Mouse (Mus musculus): ENCODE results near the gene AU015836. TPM values are rescaled to one million over a fixed set of nuclear protein-coding genes. Genes with fewer than 3 reads are reported as not detected.
"Not testable (repeated sequence)": the region's sequence is repeated elsewhere in the genome, so short reads cannot be mapped to it uniquely, and the experiment has no call there.

AU015836 gene
- total and polyA plus RNA-seq, 3 experiments: not detected

GRCm38 (mm10) chrX:93958502-93958901, 10.0 kb upstream of the AU015836 start:
- no peaks in the 10 kb centered on the region for H3K36me3 ChIP-seq (ENCODE audit: control insufficient read depth, insufficient read depth, low read length)
- TF ChIP-seq EP300 (IDR thresholded peaks at IDR 0.05; ENCODE audit: insufficient read depth, low read depth, low read length): no peak
- no peak for TF ChIP-seq CTCF (IDR thresholded peaks at IDR 0.05)
- no peak for TF ChIP-seq POLR2A (IDR thresholded peaks at IDR 0.05; ENCODE audit: insufficient read depth, low read depth, low read length)
- intact Hi-C loops (cut with DNase I): loop anchor here (5.0 kb wide), 1 partner anchor 74 kb away; no protein-coding TSS in a partner anchor

GRCm38 (mm10) chrX:93980341-93980740, 11.9 kb downstream of the AU015836 start:
- intact Hi-C loops (cut with DNase I): no loop called here
- WGBS: 88% methylated on average over 26 of the region's 26 CpGs

More at GRCm38 (mm10) chrX:93958502-93958901, 10.0 kb upstream of the AU015836 start:
- Histone ChIP-seq H3K27me3 (ENCODE audit: control insufficient read depth, insufficient read depth, low read length) (no peaks in the 10 kb centered on the region), H3K9ac (ENCODE audit: low read depth, low read length) (no peak overlapping the region), H3K4me3 (no peak overlapping the region), H3K4me1 (ENCODE audit: control insufficient read depth, insufficient read depth, low read length) (no peaks in the 10 kb centered on the region), H3K79me2 (replicated peaks; ENCODE audit: control insufficient read depth, insufficient read depth, low read length) (no peaks in the 10 kb centered on the region), H3K27ac (no peak overlapping the region)
- no peak for DNase-seq
- WGBS: 27% methylated on average over 3 of the region's 3 CpGs

GRCm38 (mm10) chrX:93982193-93982592, 13.7 kb downstream of the AU015836 start:
- WGBS: 70% methylated on average over 3 of the region's 3 CpGs
- intact Hi-C loops (cut with DNase I): no loop called here
- Histone ChIP-seq H3K9ac (ENCODE audit: low read depth, low read length) (no peak overlapping the region), H3K36me3 (ENCODE audit: control insufficient read depth, insufficient read depth, low read length) (no peaks in the 10 kb centered on the region), H3K79me2 (replicated peaks; ENCODE audit: control insufficient read depth, insufficient read depth, low read length) (no peaks in the 10 kb centered on the region), H3K27ac (no peak overlapping the region), H3K4me3 (no peak overlapping the region), H3K4me1 (ENCODE audit: control insufficient read depth, insufficient read depth, low read length) (no peaks in the 10 kb centered on the region), H3K27me3 (ENCODE audit: control insufficient read depth, insufficient read depth, low read length) (no peaks in the 10 kb centered on the region)
- no peak for TF ChIP-seq POLR2A (IDR thresholded peaks at IDR 0.05; ENCODE audit: insufficient read depth, low read depth, low read length)
- TF ChIP-seq EP300 (IDR thresholded peaks at IDR 0.05; ENCODE audit: insufficient read depth, low read depth, low read length): no peak
- TF ChIP-seq CTCF (IDR thresholded peaks at IDR 0.05): no peak
- no peak for DNase-seq

More at GRCm38 (mm10) chrX:93980341-93980740, 11.9 kb downstream of the AU015836 start:
- DNase-seq: no peak
- H3K36me3 ChIP-seq (ENCODE audit: control insufficient read depth, insufficient read depth, low read length): no peaks in the 10 kb centered on the region
- no peak overlapping the region for H3K27ac ChIP-seq
- H3K4me1 ChIP-seq (ENCODE audit: control insufficient read depth, insufficient read depth, low read length): no peaks in the 10 kb centered on the region
- TF ChIP-seq CTCF (IDR thresholded peaks at IDR 0.05) (no peak), EP300 (IDR thresholded peaks at IDR 0.05; ENCODE audit: insufficient read depth, low read depth, low read length) (no peak), POLR2A (IDR thresholded peaks at IDR 0.05; ENCODE audit: insufficient read depth, low read depth, low read length) (no peak)
- no peak overlapping the region for H3K4me3 ChIP-seq
- H3K27me3 ChIP-seq (ENCODE audit: control insufficient read depth, insufficient read depth, low read length): no peaks in the 10 kb centered on the region
- H3K9ac ChIP-seq (ENCODE audit: low read depth, low read length): no peak overlapping the region
- no peaks in the 10 kb centered on the region for H3K79me2 ChIP-seq (replicated peaks; ENCODE audit: control insufficient read depth, insufficient read depth, low read length)

- not testable (repeated sequence) for H3K4me1 ChIP-seq (ENCODE audit: control insufficient read depth, insufficient read depth, low read length); H3K79me2 ChIP-seq (replicated peaks; ENCODE audit: control insufficient read depth, insufficient read depth, low read length); H3K36me3 ChIP-seq (ENCODE audit: control insufficient read depth, insufficient read depth, low read length); H3K4me3 ChIP-seq; H3K9ac ChIP-seq (ENCODE audit: low read depth, low read length); DNase-seq; H3K27me3 ChIP-seq (ENCODE audit: control insufficient read depth, insufficient read depth, low read length); H3K27ac ChIP-seq
- WGBS: 60% methylated on average over 3 of the region's 3 CpGs
- intact Hi-C loops (cut with DNase I): loop anchor here (2.0 kb wide), 1 partner anchor 70 kb away; no protein-coding TSS in a partner anchor
Measured at GRCm38 (mm10) chrX:93985096-93985495, 16.6 kb downstream of the AU015836 start.

DNA sequence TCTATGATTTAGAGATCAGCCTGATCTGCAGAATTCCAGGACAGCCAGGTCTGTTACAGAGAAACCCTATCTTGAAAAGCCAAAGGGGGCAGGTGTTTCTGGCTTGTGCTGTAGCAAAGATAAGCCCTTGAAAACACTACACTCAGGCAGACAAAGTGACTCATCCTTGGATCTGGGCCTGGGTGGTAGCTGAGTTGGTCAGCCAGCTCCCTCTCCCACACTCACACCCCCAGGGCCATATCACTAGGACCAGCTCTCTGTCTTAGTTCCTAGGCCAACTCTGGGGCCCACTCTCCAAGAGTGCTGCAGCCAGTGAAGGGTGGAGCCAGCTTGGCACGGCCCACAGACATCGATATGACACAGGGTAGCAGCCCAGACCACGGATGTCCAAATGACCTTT, 38.5 kb downstream of the AU015836 start:
- Histone ChIP-seq H3K9ac (ENCODE audit: low read depth, low read length) (no peak overlapping the region), H3K27ac (no peak overlapping the region), H3K4me1 (ENCODE audit: control insufficient read depth, insufficient read depth, low read length) (no peaks in the 10 kb centered on the region), H3K4me3 (no peak overlapping the region), H3K27me3 (ENCODE audit: control insufficient read depth, insufficient read depth, low read length) (no peaks in the 10 kb centered on the region), H3K36me3 (ENCODE audit: control insufficient read depth, insufficient read depth, low read length) (no peaks in the 10 kb centered on the region), H3K79me2 (replicated peaks; ENCODE audit: control insufficient read depth, insufficient read depth, low read length) (no peaks in the 10 kb centered on the region)
- DNase-seq: no peak
- no peak for TF ChIP-seq CTCF (IDR thresholded peaks at IDR 0.05)
- no peak for TF ChIP-seq EP300 (IDR thresholded peaks at IDR 0.05; ENCODE audit: insufficient read depth, low read depth, low read length)
- no peak for TF ChIP-seq POLR2A (IDR thresholded peaks at IDR 0.05; ENCODE audit: insufficient read depth, low read depth, low read length)
- intact Hi-C loops (cut with DNase I): no loop called here
- WGBS: 64% methylated on average over 3 of the region's 3 CpGs

DNA sequence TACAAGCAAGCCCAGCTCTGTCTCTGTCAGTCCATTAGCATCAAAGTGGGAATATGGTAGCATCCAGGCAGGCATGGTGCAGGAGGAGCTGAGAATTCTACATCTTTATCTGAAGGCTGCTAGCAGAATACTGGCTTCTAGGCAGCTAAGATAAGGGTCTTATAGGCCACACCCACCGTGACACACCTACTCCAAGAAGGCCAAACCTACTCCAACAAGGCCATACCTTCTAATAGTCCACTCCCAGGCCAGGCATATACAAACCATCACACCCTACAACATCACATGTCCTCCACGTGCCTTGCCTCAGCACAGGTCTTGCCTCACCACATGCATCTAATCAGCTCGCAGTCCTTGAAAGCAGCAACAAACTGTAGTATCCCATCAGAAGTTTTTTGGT, 41.0 kb downstream of the AU015836 start:
- DNase-seq: no peak
- H3K4me1 ChIP-seq (ENCODE audit: control insufficient read depth, insufficient read depth, low read length): no peaks in the 10 kb centered on the region; the same call in 1 of the 2 replicates
- H3K9ac ChIP-seq (ENCODE audit: low read depth, low read length): no peak overlapping the region
- no peak overlapping the region for H3K27ac ChIP-seq
- H3K36me3 ChIP-seq (ENCODE audit: control insufficient read depth, insufficient read depth, low read length): no peaks in the 10 kb centered on the region
- H3K4me3 ChIP-seq: no peak overlapping the region
- intact Hi-C loops (cut with DNase I): no loop called here
- H3K27me3 ChIP-seq (ENCODE audit: control insufficient read depth, insufficient read depth, low read length): no peaks in the 10 kb centered on the region
- no peak for TF ChIP-seq EP300 (IDR thresholded peaks at IDR 0.05; ENCODE audit: insufficient read depth, low read depth, low read length)
- no peak for TF ChIP-seq POLR2A (IDR thresholded peaks at IDR 0.05; ENCODE audit: insufficient read depth, low read depth, low read length)
- TF ChIP-seq CTCF (IDR thresholded peaks at IDR 0.05): no peak
- no peaks in the 10 kb centered on the region for H3K79me2 ChIP-seq (replicated peaks; ENCODE audit: control insufficient read depth, insufficient read depth, low read length)
- 78% methylated on average over 3 of the region's 3 CpGs for WGBS

Data from heart, adult 2 months (tissue).